Mouse (Mus musculus) pancreas, adult 10 weeks (tissue): ENCODE data around the gene Hoxd1. TPM values are rescaled to one million over a fixed set of nuclear protein-coding genes. Genes with fewer than 3 reads are reported as not detected.

Source experiments
- polyA plus RNA-seq: library from polyadenylated mRNA; stranded (reverse); fragments of 350-450 nt; fragmentation: Illumina TruSeq; extraction: RNeasy Lipid Tissue Mini Kit (QIAGEN cat#74804); gene quantifications from one replicate; pipeline ENCODE4 v1.2.3, GENCODE M21; 2015; ENCODE audit warnings: low read depth, low replicate concordance; ENCODE audit not compliant: insufficient read depth

The Hoxd1 gene
- polyA plus RNA-seq, result not detected

GRCm38 (mm10) chr2:74762522-74763244 lies at the start of gene Hoxd1:
Gene Hoxd1 (plus strand): TSS chr2:74762980.

DNA sequence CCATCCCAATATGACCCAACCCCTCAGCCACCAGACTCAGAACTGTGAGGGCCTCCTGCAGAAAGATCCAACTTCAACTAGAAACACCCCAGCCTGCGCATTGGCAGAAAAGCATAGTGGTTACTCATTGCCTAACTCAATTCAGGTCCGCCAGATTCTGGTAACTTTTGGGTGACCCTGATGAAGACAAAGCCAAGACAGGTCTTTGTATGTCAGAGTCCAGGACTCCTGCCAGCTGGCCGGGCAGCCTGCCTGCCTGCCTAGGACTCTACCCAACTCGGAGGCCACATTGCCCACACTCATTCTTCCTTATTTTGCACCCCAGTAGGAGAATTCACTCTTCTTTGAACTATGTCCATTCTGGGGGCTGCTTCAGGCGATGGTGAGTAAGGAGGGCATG lies 36.2 kb upstream of the Hoxd1 start, which contains the start of gene Gm28230:
Gm28230 (plus strand) TSS at position 178 of the 400 bp plus-strand sequence.

Other genes with a start within 250 kb of the Hoxd1 start
- gene Lnpk, start 183.5 kb upstream of the Hoxd1 start, polyA plus RNA-seq, result 2.7 TPM
- gene Evx2, start 103.4 kb upstream of the Hoxd1 start, polyA plus RNA-seq, result not detected
- not detected for gene Hoxd13, start 94.7 kb upstream of the Hoxd1 start, polyA plus RNA-seq
- not detected for gene Hoxd12, start 88.0 kb upstream of the Hoxd1 start, polyA plus RNA-seq
- not detected for gene Hoxd11, start 83.4 kb upstream of the Hoxd1 start, polyA plus RNA-seq
- not detected for gene Hoxd10, start 71.1 kb upstream of the Hoxd1 start, polyA plus RNA-seq
- gene Hoxd9, start 65.3 kb upstream of the Hoxd1 start, polyA plus RNA-seq, result 0.50 TPM
- gene Hoxd8, start 58.4 kb upstream of the Hoxd1 start, polyA plus RNA-seq, result 4.5 TPM
- not detected for gene Hoxd3, start 51.1 kb upstream of the Hoxd1 start, polyA plus RNA-seq
- gene Hoxd4, start 51.1 kb upstream of the Hoxd1 start, polyA plus RNA-seq, result 1.6 TPM
- 0.35 TPM for gene Gm28230, start 36.3 kb upstream of the Hoxd1 start, polyA plus RNA-seq
- gene Mtx2, start 62.8 kb downstream of the Hoxd1 start, polyA plus RNA-seq, result 7.6 TPM